Mouse (Mus musculus): Measurements from ENCODE around the gene Ddx27.

DNA sequence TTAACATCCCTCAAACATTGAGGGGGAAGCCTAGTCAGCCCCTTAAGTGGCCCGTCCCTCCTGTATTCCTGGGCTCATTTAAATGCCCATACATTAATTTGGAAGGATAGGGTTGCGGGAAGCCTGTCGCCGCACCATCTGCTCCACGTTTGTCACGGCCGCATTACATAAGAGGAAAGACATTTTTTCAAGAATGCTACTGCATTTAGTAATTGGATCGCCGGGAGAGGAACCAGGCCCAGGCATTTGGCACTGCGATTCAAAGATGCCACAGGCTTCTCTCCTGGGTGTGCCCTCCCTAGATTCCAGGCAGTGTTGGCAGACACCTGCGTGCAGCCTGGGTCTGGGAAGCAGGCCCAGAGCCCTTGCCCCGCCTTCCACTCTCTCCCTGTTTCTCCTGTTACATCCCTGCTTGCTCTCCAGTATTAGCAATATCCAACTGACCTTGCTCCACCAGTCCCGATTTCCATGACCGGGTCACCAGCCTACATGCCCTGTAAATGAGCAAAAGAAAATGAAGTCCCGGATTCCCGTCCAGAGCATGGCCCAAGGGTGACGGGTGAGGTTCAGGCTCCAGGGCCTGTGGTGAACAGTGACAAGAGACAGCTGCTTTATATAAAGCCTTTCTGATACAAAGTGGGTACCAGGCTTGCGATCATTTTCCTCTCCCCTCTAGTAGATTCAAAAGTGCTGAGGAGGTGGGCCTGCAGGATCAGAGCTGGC is 64.7 kb downstream of the Ddx27 start:
- no peak for TF ChIP-seq EP300 (optimal IDR thresholded peaks at IDR 0.05)
- TF ChIP-seq CTCF (IDR thresholded peaks at IDR 0.05; ENCODE audit: low read depth) = no peak

All from stomach, postnatal 0 days (tissue).